Mouse (Mus musculus) gastrocnemius, postnatal 14 days (tissue): ENCODE results near the gene Optc. TPM values are rescaled to one million over a fixed set of nuclear protein-coding genes. Genes with fewer than 3 reads are reported as not detected.
A peak's percentile ranks its signal among the peaks of the same experiment; 100 is the strongest.

Experiments
- DNase-seq: peaks from one replicate; pipeline ENCODE4 v3.0.0; 2021; ENCODE audit warnings: mixed read lengths
- intact Hi-C: fragments of 180-260 bp; cut with DNase I; formaldehyde crosslinking; loops from one replicate; pipeline ENCODE4 v1.15.1; 2025; ENCODE audit warnings: low total_unique reads
- total RNA-seq, 2 experiments: library from RNA; stranded (reverse); gene quantifications; 2 replicates each; pipeline ENCODE4 v1.2.3; 2021

The Optc gene
- total RNA-seq, 2 experiments from 2014 or later = 0.18 TPM

DNA sequence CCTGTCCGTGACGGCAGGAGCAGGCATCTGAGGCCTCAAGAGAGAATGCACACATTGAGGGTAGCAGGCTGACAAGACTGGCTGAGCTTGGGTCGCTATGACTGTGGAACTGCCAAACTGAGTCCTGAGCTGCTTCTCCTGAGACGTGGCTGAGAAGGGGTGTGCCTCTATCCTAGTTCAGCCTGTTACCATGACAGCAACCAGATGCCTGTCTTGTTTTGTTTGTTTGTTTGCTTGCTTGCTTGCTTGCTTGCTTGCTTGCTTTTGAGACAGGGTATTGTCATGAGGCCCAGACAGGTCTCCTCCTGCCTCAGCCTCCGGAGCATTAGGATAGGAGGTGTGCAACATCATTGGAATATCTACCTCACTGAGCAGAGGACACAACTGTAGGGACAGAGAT is 50.0 kb downstream of the Optc start:
- DNase-seq = no peak
- intact Hi-C loops = no loop called here

- intact Hi-C loops = no loop called here
- no peak for DNase-seq
Measured at GRCm38 (mm10) chr1:133857171-133857570, 50.6 kb downstream of the Optc start.

DNA sequence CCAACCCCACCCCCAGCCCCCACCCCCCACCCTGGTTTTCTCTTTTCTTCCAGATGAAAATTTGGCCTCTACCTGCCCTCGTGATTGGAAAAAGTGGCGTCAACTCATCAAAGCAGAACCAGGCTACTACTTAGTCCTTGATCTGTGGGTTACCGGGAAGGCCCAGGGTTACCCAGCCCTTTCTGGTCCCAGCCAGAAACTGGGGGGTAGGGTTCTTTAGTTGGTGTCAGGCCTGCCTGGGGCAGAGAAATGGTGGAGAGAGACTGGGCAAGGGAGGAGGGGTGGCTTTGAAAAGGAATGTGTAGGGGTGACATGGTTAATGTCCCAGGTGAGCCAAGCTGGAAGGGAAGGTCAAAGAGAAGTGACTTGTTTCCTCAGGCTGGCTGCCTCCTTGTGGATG is 51.1 kb downstream of the Optc start:
- intact Hi-C loops = no loop called here
- no peak for DNase-seq

DNA sequence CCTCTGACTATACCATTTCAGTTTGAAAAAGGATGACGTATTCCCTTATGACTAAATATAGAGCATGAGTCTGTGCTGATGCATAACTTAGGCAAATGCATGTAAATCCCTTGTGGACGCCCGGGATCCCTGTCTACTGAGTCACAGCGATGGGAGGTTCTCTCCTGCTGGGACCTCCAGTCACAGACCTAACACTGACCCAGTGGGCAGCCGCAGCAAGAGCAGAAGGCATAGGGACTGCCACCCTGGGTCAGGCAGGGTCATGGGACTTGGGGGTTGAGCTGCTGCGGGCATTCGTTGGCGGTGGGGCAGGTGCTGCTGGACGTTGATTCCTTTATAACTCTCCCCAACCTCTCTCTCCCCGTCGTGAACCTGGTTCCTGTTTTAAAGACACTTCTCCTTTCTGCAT is 51.7 kb downstream of the Optc start:
- intact Hi-C loops = no loop called here
- DNase-seq = no peak

DNA sequence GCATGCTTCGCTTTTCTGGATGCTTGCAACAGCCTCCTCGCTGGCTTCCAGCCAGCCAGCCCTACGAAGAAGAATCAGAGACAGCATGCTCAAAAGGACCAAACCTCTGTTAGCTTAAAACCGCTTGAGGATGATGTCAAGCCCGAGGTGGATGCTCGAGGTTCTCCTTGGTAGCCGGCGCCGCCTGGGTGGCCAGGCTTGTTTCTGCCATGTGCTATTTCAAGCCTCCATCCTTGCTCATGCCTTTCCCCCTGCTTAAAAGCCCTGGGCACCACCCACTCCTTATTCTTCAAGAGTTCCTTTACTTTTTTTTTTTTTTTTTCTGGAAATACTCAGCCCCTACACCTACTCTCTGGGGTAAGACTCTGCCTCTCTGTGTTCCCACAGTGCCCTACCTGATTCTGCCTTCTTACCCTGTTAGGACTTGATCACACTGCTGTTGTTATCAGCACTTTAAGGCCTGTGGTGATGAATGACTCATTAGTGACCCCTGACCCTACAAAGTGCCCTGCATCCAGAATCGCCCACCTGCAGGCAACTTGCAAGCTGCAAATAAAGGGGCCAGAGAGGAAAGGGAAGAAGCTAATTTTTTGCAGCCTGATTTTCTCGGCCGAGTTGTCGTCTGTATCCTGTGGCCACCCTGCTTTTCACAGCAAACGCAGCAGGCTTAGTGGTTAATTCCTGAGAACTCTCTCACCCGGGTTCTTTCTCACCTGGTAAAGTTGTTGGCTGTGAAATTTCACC is 52.4 kb downstream of the Optc start:
- intact Hi-C loops = no loop called here

DNA sequence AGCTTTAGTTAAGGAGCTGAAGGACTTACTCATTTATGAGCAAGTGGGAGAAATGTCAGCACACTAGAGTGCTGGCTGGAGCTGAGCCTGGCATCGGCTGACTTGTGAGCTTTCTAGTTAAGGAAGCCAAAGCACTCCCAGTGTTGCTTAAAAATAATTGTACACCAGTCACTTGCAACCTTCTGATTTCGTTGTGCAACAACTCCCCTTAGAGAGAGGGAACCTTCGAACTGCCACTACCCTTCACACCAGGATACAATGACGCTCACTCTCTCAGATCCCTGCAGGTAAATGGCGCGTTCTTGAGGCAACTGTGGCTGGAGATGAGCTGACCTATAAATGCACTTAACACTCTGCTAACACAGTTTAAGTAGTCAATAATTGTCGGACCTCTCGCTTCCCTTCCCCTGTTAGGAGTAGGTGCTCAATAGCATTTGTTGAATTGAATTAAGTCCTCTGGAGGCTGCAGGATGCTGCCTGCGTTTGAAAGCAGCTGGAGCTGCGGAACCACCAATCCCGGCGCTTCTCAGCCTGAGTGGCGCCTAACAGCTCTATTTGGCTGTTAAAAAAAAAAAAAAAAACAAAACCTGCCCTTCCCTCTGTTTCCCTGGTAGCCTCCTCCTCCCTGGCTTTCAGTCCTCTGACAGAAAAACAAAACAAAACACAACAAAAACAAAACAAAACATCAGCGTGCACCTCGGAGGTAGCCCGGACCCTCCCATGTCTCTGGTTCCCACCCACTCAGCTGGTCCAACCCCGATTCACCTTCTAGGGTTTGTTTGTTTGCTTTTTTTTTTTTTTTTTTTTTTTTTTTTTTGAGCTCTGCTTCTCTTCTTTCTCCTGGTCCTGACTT is 53.2 kb downstream of the Optc start:
- intact Hi-C loops = no loop called here
- peak; percentile 40 for DNase-seq

More for the DNA sequence above, 52.4 kb downstream of the Optc start:
- DNase-seq = peak; percentile 24

Other genes starting within 250 kb of the Optc start
- 10 to 100 TPM; 11.0 to 11.5 TPM for gene Zbed6, start 247.1 kb downstream of the Optc start, total RNA-seq
- 10 to 100 TPM; 33.1 to 36.9 TPM for gene Gm38394, start 246.7 kb downstream of the Optc start, total RNA-seq
- under 1 TPM; 0.09 to 0.27 TPM for gene Lax1, start 217.9 kb downstream of the Optc start, total RNA-seq
- gene Atp2b4, start 107.0 kb downstream of the Optc start, total RNA-seq = 10 to 100 TPM; 22.1 to 24.4 TPM
- 10 to 100 TPM; 15.6 to 18.4 TPM for gene Prelp, start 13.4 kb upstream of the Optc start, total RNA-seq
- 100 to 1,000 TPM; 197 to 203 TPM for gene Fmod, start 129.3 kb upstream of the Optc start, total RNA-seq
- gene Btg2, start 171.1 kb upstream of the Optc start, total RNA-seq = 10 to 100 TPM; 19.7 to 44.2 TPM
- not detected for gene Chit1, start 203.2 kb upstream of the Optc start, total RNA-seq